Mouse (Mus musculus) spleen, embryonic (tissue): Measurements from ENCODE around the gene Glrp1.

ENCODE experiments used
- CTCF ChIA-PET: fragments of 350-600 bp; sonication (Branson Sonifier 250); formaldehyde crosslinking; loops from one replicate; lab custom pipeline; 2022; lab: Charles Lee

Glrp1 gene

DNA sequence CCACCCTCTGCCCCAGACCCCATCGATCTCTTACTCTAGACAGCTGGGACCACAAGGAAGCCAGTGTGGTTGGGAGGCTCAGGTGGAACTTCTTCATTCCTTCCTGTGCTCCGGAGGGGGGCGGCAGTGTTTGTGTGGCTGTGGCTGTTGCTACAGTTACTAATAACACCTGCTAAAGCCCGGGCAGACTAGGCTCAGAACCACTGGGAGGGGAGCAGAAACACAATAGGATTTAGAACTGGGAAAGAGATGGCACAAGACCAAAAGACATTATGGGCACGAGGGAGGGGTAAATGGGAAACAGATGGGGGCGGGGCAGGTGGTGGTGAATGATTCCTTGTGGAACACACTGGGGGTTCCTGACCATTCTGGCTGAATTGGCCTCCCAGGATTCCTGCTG is 47.4 kb downstream of the Glrp1 start:
- CTCF ChIA-PET: no interaction called here

GRCm38 (mm10) chr1:88461096-88461495 is 48.8 kb downstream of the Glrp1 start:
- CTCF ChIA-PET: no interaction called here

DNA sequence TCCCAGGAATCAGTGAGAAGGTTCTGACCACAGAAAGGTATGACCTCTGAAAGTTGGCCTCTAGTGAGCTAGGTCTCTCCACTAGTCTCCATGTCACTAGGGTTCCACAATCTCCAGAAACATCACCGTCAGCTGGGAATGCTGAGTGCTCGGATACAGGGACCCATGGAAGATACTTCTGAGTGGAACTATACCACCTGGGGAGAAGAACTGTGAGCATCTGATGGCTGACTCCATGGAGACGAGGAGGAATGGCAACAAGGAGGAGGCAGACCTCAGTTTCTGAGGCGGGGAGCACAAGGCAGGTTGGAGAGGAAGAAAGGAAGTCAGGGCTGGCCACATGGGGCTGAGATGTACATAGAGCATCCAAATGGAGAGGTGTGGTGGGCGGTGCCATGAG is 50.2 kb downstream of the Glrp1 start:
- CTCF ChIA-PET: no interaction called here

- CTCF ChIA-PET: no interaction called here
Observed at GRCm38 (mm10) chr1:88459196-88459595, 50.7 kb downstream of the Glrp1 start.

DNA sequence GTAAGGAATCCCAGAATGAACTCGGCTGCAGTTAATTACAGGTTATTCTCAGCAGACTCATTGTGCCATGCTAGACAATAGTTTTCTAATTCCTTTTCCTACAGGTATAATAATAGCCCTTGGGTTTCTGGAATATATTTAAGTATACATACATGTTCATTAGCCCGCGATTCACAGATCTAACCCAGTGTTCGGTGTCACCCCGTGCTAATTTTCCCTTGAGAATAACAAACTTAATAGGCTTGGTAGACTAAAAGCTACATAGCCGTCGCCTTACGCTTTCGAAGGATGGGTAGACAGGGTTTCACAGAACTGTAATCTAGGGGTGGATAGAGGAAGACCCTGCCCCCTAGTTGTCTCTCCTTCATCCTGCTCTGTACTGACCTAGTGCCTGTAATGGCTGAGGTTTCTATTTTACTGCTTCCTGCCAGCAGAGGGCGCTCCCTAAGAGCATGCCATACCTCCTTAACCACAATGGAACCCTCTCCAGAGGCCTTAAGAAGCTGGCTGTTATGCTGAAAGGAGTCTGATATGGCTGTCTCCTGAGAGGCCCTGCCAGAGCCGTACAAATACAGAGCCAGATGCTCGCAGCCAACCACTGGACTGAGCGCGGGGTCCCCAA is 53.3 kb downstream of the Glrp1 start:
- CTCF ChIA-PET: interaction anchor here (0.5 to 0.7 kb wide), 7 partner anchors 29 to 250 kb away, joined by 3 to 13 read pairs (median 3); no protein-coding TSS in a partner anchor

DNA sequence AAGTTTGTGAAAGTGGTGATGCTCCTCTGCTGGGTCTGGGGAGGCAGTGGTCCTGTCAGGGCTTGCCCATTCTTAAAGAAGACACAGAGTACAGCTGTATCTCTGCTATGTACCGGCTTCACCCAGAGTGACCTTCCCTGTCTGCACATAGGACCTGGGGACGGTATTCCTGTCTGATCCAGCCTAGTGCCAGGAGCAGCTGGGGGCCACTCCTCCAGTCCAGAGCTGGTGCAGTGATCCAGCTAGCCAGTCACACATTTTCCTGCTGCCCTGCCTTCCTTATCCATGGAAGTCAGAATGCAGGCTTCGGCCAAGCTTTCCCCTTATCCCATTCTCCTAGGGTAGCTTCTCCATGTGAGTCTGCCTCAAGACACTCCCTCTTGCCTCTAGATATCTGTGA is 54.1 kb downstream of the Glrp1 start:
- CTCF ChIA-PET: interaction anchor here (0.5 kb wide), 1 partner anchor 251 kb away, joined by 3 read pairs; no protein-coding TSS in a partner anchor

DNA sequence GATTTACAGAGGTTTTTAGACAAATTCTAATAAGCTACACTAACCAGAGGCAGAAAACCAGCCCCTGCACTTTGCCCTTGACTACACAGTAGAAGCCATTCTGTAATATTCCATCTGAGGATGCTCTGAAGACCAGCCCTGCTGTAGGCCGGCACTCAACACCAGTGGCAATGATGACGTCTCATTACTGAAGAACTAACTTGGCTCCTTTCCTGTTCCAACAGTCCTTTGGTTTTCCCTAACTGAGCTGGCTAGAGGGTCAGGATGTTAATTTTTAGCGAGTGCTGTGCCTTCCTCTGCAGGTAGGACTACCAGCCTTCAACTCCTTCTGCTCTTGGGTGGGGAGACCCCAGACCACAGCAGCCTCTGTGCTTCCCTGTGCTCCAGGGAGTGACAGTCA is 55.2 kb downstream of the Glrp1 start:
- CTCF ChIA-PET: interaction anchor here (0.6 kb wide), 1 partner anchor 47 kb away, joined by 9 read pairs; no protein-coding TSS in a partner anchor

GRCm38 (mm10) chr1:88452198-88452597 is 57.7 kb downstream of the Glrp1 start:
- CTCF ChIA-PET: interaction anchor here (0.7 kb wide), 1 partner anchor 59 kb away, joined by 6 read pairs; no protein-coding TSS in a partner anchor

DNA sequence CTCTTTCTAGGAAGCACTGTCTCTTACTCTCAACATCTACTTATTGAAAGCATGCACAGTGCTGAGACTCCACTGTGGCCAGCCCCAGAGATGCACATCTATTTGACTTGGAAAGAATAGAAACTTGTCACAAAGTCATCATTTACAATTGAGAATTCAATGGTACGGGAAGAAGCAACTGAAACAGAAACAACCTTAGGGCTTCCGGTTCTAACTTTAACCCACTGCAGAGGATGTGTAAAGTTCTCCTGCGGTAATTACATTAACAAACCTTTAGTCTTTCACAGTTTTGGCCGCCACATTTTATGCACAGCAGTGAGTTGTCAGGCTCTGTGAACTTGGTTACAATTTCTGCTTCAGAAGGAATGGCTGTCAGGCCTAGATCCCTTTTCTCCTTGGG is 59.2 kb downstream of the Glrp1 start:
- CTCF ChIA-PET: no interaction called here
